Mouse (Mus musculus): ENCODE measurements around the gene Ciart. TPM values are rescaled to one million over a fixed set of nuclear protein-coding genes. Genes with fewer than 3 reads are reported as not detected.

The Ciart gene
- polyA plus RNA-seq, 1 experiment from 2014 or later: 0.78 TPM

DNA sequence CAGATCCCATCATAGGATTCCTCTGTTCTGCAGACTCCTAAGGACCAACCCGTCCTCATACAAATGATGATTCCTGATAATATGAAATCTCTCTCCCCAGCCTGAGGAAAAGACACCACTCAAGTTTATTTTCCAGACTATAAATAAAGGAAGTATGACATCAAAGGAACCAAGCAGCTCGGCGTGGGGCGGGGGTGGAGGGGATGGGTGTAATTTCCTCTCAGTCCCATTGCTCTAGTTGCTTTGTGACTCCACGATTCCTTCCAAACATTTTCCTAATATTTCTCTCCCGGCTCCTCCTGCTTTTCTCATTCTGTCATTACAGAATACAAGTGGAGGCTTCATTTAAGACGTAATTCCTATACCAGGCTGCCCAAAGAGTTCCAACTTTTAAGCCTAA is 11.1 kb upstream of the Ciart start:
- H3K36me3 ChIP-seq (ENCODE audit: control insufficient read depth, insufficient read depth): no peaks in the 10 kb centered on the region
- 10% methylated on average over 7 of the region's 7 CpGs for whole genome bisulfite sequencing (ENCODE audit: insufficient replicate concordance)
- no peaks in the 10 kb centered on the region for H3K9me3 ChIP-seq (replicated peaks; ENCODE audit: control insufficient read depth, low read length)
- H3K4me1 ChIP-seq (ENCODE audit: control insufficient read depth, low read depth, low read length): peaks cover 26% of the 10 kb centered on the region
- no peaks in the 10 kb centered on the region for H3K27me3 ChIP-seq (ENCODE audit: control insufficient read depth, insufficient read depth, low read depth, low read length)
- 0 out of 2 replicates have a peak overlapping the region, but pooled peaks have one; percentile 65 for H3K27ac ChIP-seq (ENCODE audit: low read length)
- peak overlapping the region; percentile 51 for H3K9ac ChIP-seq (ENCODE audit: low read depth, low read length)
- H3K4me2 ChIP-seq (ENCODE audit: low read depth, low read length): peak overlapping the region; percentile 84
- peak overlapping the region; percentile 69 for H3K4me3 ChIP-seq (ENCODE audit: low read depth, low read length)
- no peak for ATAC-seq (ENCODE audit: low read depth)

- no peaks in the 10 kb centered on the region for H3K9me3 ChIP-seq (replicated peaks; ENCODE audit: control insufficient read depth, low read length)
- no peak overlapping the region; the same call in 1 of the 2 replicates for H3K4me3 ChIP-seq (ENCODE audit: low read depth, low read length)
- H3K4me2 ChIP-seq (ENCODE audit: low read depth, low read length): peak overlapping the region; percentile 22; the same call in 1 of the 2 replicates
- peak overlapping the region; percentile 58 for H3K27ac ChIP-seq (ENCODE audit: low read length)
- peaks cover 26% of the 10 kb centered on the region for H3K4me1 ChIP-seq (ENCODE audit: control insufficient read depth, low read depth, low read length)
- H3K27me3 ChIP-seq (ENCODE audit: control insufficient read depth, insufficient read depth, low read depth, low read length): no peaks in the 10 kb centered on the region
- WGBS (ENCODE audit: insufficient replicate concordance): 30% methylated on average over 11 of the region's 11 CpGs
- no peak for ATAC-seq (ENCODE audit: low read depth)
- H3K9ac ChIP-seq (ENCODE audit: low read depth, low read length): peak overlapping the region; percentile 28; the same call in 1 of the 2 replicates
- no peaks in the 10 kb centered on the region for H3K36me3 ChIP-seq (ENCODE audit: control insufficient read depth, insufficient read depth)
Observed at GRCm38 (mm10) chr3:95892066-95893052, 10.3 kb upstream of the Ciart start.

GRCm38 (mm10) chr3:95891211-95892065 is 9.4 kb upstream of the Ciart start, which contains the start of gene BC028528:
Gene BC028528 (minus strand): TSS chr3:95892005.
- Histone ChIP-seq H3K9me3 (replicated peaks; ENCODE audit: control insufficient read depth, low read length) (no peaks in the 10 kb centered on the region), H3K27me3 (ENCODE audit: control insufficient read depth, insufficient read depth, low read depth, low read length) (no peaks in the 10 kb centered on the region), H3K4me2 (ENCODE audit: low read depth, low read length) (peak within 1 kb of the TSS; percentile 22), H3K36me3 (ENCODE audit: control insufficient read depth, insufficient read depth) (no peaks in the 10 kb centered on the region), H3K4me3 (ENCODE audit: low read depth, low read length) (peak within 1 kb of the TSS; percentile 34), H3K27ac (ENCODE audit: low read length) (peak within 1 kb of the TSS; percentile 58), H3K9ac (ENCODE audit: low read depth, low read length) (peak within 1 kb of the TSS; percentile 28; the same call in 1 of the 2 replicates), H3K4me1 (ENCODE audit: control insufficient read depth, low read depth, low read length) (peaks cover 26% of the 10 kb centered on the region)
- ATAC-seq (ENCODE audit: low read depth): no peak
- WGBS (ENCODE audit: insufficient replicate concordance): 20% methylated on average over 12 of the region's 12 CpGs

GRCm38 (mm10) chr3:95889664-95890063 is 7.6 kb upstream of the Ciart start:
- no peaks in the 10 kb centered on the region for H3K36me3 ChIP-seq (ENCODE audit: control insufficient read depth, insufficient read depth)
- H3K9me3 ChIP-seq (replicated peaks; ENCODE audit: control insufficient read depth, low read length): no peaks in the 10 kb centered on the region
- no peak overlapping the region for H3K9ac ChIP-seq (ENCODE audit: low read depth, low read length)
- H3K4me1 ChIP-seq (ENCODE audit: control insufficient read depth, low read depth, low read length): peaks cover 22% of the 10 kb centered on the region
- no peak overlapping the region for H3K27ac ChIP-seq (ENCODE audit: low read length)
- no peak overlapping the region for H3K4me2 ChIP-seq (ENCODE audit: low read depth, low read length)
- WGBS (ENCODE audit: insufficient replicate concordance): 72% methylated on average over 3 of the region's 3 CpGs
- no peaks in the 10 kb centered on the region for H3K27me3 ChIP-seq (ENCODE audit: control insufficient read depth, insufficient read depth, low read depth, low read length)
- ATAC-seq (ENCODE audit: low read depth): no peak
- H3K4me3 ChIP-seq (ENCODE audit: low read depth, low read length): no peak overlapping the region

DNA sequence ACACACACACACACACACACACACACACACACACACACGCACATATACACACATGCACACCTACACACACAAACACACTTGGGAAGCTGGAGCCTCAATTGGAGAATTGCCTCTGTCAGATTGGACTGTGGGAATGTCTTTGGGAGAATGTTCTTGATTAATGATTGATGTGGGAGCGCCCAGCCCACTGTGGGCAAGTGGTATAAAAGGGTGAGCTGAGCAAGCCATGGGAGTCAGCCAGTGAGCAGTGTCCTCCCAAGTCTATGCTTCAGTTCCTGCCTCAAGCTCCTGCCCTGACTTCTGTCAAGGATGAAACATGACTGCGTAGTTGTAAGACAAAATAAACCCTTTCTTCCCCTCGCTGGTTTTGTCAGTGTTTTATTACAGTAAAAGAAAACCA is 5.5 kb upstream of the Ciart start:
- Histone ChIP-seq H3K27ac (ENCODE audit: low read length) (no peak overlapping the region), H3K4me3 (ENCODE audit: low read depth, low read length) (no peak overlapping the region), H3K4me1 (ENCODE audit: control insufficient read depth, low read depth, low read length) (peaks cover 22% of the 10 kb centered on the region), H3K9me3 (replicated peaks; ENCODE audit: control insufficient read depth, low read length) (no peaks in the 10 kb centered on the region), H3K4me2 (ENCODE audit: low read depth, low read length) (no peak overlapping the region), H3K27me3 (ENCODE audit: control insufficient read depth, insufficient read depth, low read depth, low read length) (peaks cover 3% of the 10 kb centered on the region), H3K36me3 (ENCODE audit: control insufficient read depth, insufficient read depth) (no peaks in the 10 kb centered on the region), H3K9ac (ENCODE audit: low read depth, low read length) (no peak overlapping the region)
- WGBS (ENCODE audit: insufficient replicate concordance): 71% methylated on average over 4 of the region's 4 CpGs
- ATAC-seq (ENCODE audit: low read depth): no peak

DNA sequence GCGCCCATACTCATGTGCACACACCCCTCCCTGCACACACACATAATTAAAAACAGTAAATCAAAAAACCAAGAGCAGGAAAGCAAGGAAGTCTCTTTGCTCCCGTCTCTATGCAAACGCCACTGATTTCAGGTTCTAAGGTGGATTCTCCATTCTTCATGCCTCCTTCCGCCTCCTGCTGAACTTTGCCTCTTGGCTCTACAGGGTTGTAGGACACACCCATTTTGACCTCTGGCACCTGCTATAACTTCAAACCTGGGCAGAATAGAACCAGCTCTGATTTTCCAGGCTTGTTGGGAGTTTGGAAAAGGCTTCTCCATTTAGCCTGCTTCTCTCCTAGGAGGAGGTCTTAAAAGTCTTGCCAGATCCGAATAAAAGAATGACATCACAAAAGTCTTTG is 2.3 kb upstream of the Ciart start:
- WGBS (ENCODE audit: insufficient replicate concordance): 67% methylated on average over 5 of the region's 5 CpGs
- Histone ChIP-seq H3K9ac (ENCODE audit: low read depth, low read length) (no peak overlapping the region), H3K36me3 (ENCODE audit: control insufficient read depth, insufficient read depth) (no peaks in the 10 kb centered on the region), H3K4me1 (ENCODE audit: control insufficient read depth, low read depth, low read length) (peaks cover 17% of the 10 kb centered on the region), H3K27ac (ENCODE audit: low read length) (no peak overlapping the region), H3K27me3 (ENCODE audit: control insufficient read depth, insufficient read depth, low read depth, low read length) (peaks cover 11% of the 10 kb centered on the region), H3K4me3 (ENCODE audit: low read depth, low read length) (no peak overlapping the region), H3K4me2 (ENCODE audit: low read depth, low read length) (no peak overlapping the region), H3K9me3 (replicated peaks; ENCODE audit: control insufficient read depth, low read length) (no peaks in the 10 kb centered on the region)
- no peak for ATAC-seq (ENCODE audit: low read depth)

DNA sequence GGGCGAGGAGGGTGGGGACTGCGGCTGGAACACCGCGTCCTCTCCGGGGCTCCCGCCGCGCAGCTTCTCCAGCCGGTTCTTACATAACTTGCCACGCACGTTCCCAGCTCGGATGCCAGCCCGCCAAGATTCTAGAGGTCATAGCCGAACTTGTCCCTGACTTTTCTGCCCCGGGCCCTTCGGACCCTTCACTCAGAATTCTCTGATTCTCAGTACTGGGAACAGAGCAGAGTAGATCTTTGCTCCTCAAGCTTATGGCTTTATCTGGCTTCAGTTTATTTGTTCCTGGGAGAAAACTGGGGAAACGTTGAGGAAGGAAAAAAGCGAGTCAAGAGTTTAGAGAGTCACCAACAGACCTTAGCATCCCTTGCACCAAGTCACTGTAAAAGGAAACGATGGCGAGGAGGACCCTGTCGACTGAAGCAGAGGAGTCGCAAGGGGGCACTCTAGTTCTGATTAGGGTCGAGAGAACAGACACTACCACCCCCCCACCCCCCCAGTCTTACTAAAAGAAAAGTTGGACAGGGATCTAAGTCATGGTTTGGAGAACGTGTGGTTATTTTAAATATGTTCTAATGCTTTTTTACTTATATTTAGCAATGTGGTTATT is 870 bp upstream of the Ciart start:
- H3K9ac ChIP-seq (ENCODE audit: low read depth, low read length): peak overlapping the region; percentile 7; the same call in 1 of the 2 replicates
- no peak overlapping the region for H3K27ac ChIP-seq (ENCODE audit: low read length)
- peak overlapping the region; percentile 95 for H3K4me2 ChIP-seq (ENCODE audit: low read depth, low read length)
- H3K36me3 ChIP-seq (ENCODE audit: control insufficient read depth, insufficient read depth): no peaks in the 10 kb centered on the region
- H3K27me3 ChIP-seq (ENCODE audit: control insufficient read depth, insufficient read depth, low read depth, low read length): peaks cover 11% of the 10 kb centered on the region
- ATAC-seq (ENCODE audit: low read depth): no peak
- no peaks in the 10 kb centered on the region for H3K9me3 ChIP-seq (replicated peaks; ENCODE audit: control insufficient read depth, low read length)
- peaks cover 17% of the 10 kb centered on the region for H3K4me1 ChIP-seq (ENCODE audit: control insufficient read depth, low read depth, low read length)
- H3K4me3 ChIP-seq (ENCODE audit: low read depth, low read length): peak overlapping the region; percentile 54
- WGBS (ENCODE audit: insufficient replicate concordance): 1% methylated on average over 24 of the region's 24 CpGs

DNA sequence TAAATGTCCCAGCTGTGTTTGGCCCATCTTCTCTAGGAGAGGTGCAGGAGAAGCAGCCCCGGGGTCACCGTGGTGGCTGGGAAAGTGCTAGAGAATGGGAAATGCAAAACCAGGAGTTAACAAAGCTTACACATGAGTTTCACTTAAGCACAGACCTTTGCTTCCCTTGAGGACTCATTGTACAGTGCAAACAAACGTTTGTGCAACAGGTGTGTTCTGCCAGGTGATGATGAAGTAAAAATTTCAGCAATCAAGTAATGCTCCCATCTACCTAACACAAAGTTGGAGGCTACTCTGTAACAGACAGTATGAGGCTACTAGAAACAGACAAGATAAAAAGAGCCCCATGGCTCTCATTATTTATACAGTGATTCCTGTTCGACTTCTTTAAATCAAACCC is 3.0 kb downstream of the Ciart start:
- WGBS (ENCODE audit: insufficient replicate concordance): 71% methylated on average over 4 of the region's 4 CpGs
- Histone ChIP-seq H3K9me3 (replicated peaks; ENCODE audit: control insufficient read depth, low read length) (no peaks in the 10 kb centered on the region), H3K4me1 (ENCODE audit: control insufficient read depth, low read depth, low read length) (peaks cover 19% of the 10 kb centered on the region), H3K36me3 (ENCODE audit: control insufficient read depth, insufficient read depth) (no peaks in the 10 kb centered on the region), H3K27ac (ENCODE audit: low read length) (no peak overlapping the region), H3K9ac (ENCODE audit: low read depth, low read length) (no peak overlapping the region), H3K4me3 (ENCODE audit: low read depth, low read length) (no peak overlapping the region), H3K4me2 (ENCODE audit: low read depth, low read length) (no peak overlapping the region), H3K27me3 (ENCODE audit: control insufficient read depth, insufficient read depth, low read depth, low read length) (peaks cover 11% of the 10 kb centered on the region)
- ATAC-seq (ENCODE audit: low read depth): no peak

Measured in liver, embryonic 16.5 days (tissue).